Mouse (Mus musculus): ENCODE measurements around the gene Odf3.

DNA sequence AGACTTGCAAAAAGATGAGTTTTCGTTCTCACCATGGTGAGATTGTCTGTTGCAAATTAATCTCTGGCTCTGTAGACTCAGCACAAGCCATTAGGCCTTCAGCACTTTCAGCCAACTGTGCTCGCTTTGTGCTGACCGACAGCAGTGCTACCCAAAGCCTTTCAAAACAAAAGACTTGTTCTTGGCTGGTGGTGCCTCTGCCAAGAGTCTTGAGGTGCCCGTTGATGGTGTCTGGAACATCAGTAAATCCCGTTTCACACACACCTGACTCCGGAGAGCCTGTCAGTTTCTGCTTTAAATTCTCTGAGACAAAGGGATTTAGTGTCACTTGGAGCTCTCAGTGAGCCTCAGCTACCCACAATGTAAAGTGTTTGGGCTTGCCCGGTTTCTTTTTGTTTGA lies 46.4 kb downstream of the Odf3 start:
- TF ChIP-seq EP300 (IDR thresholded peaks at IDR 0.05; ENCODE audit: low read length) (no peak), RCOR1 (conservative IDR thresholded peaks at IDR 0.05; ENCODE audit: low read depth, low read length) (no peak), NELFE (IDR thresholded peaks at IDR 0.05; ENCODE audit: low read depth, low read length) (no peak), POLR2A (IDR thresholded peaks at IDR 0.05; ENCODE audit: low read depth, low read length) (no peak), RAD21 (IDR thresholded peaks at IDR 0.05; ENCODE audit: low read depth, low read length) (no peak), CTCF (conservative IDR thresholded peaks at IDR 0.05 in 1 of 2, IDR thresholded peaks at IDR 0.05 in 1 of 2; ENCODE audit: low read depth in 2 of 2, low read length in 2 of 2) (no peak), USF1 (IDR thresholded peaks at IDR 0.05; ENCODE audit: low read depth, low read length) (no peak), ETS1 (conservative IDR thresholded peaks at IDR 0.05; ENCODE audit: low read depth, low read length) (no peak), NRF1 (IDR thresholded peaks at IDR 0.05; ENCODE audit: low read depth, low read length) (no peak), MAX (IDR thresholded peaks at IDR 0.05; ENCODE audit: low read length) (no peak), CHD2 (IDR thresholded peaks at IDR 0.05; ENCODE audit: low read length) (no peak), ZKSCAN1 (IDR thresholded peaks at IDR 0.05; ENCODE audit: borderline replicate concordance, low read depth, low read length) (no peak)
